Mouse (Mus musculus): ENCODE measurements at regions not wholly inside any gene's neighbourhood (a gene's known extent, or its start where the extent isn't known, plus 50 kb on each side); places are given as distances from the start of the nearest gene placed in this dataset.

DNA sequence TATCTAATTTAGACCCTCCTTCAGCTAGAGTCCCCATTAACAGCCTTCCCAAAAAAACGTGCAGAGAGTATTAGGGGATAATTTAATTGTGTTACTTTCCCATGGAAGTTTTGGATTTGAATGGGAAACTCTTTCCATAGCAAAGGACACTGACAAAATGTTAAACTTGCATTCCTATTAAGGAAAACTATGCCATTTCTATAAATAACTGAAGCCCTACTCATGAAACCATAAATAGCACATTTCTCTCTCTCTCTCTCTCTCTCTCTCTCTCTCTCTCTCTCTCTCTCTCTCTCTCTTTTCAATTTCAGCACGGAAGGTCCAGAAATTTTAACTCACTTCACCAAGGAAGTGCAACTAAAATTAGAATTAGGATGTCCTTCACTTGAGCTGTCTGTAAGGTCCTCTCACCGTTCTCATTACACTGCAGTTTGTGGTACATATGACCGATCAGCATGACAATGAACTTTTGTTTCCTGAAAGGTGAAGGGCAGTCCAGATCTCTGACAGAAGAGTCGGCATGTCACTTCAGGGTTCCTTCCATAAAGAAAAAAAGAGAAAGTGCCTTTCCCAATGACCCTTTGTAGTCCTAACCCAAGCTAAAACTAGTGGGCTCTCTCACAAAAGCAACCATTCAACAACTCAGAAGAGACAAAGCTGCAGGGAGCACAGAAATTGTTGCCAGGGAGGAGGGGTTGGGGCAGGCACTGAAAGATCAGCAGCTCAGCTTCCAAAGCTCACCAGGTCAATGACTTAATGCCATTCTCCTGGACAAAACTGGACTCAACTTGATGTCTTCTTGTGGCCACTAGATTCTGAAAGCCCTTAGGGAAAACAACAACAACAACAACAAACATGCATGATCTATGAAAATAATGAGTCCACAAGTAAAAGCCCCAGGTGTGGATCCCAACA, 696.9 kb downstream of the Diaph3 start:
- no peak for DNase-seq (ENCODE audit: low spot score)

DNA sequence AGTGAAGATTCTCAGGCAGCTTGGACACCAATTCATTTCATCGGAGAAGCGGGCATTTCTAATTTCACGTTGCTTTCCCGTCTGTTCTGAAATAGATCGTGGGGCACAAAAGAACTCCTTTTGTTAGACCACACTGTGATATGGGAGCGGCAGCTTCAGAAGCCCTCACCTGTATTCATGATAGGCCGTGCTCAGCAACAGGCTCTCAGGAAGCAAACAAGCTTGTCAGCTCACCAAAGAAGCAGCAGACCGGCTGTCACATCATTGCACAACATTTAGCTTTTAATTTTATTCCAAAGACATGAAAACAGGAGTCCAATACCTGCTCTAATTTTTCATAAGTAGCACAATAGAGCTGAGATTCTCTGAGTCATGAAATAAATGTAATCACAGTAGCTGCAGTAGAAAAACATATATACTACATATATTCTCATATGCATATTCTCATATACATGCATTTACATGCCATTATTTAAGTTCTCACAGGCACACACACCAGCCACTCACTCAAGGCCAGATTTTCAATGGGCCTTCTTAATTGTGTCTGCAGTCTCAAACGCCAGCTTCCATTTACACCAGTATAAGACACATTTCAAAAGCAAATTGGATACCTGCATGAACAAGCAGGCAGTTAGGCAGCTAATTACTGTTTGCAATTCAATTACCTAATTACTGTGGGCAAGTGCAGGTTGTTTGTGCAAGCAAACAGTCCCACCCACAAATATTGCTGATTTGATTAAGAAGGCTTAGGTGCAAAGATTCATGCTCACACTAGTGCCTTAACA, 698.9 kb downstream of the Diaph3 start:
- DNase-seq (ENCODE audit: low spot score) = no peak

DNA sequence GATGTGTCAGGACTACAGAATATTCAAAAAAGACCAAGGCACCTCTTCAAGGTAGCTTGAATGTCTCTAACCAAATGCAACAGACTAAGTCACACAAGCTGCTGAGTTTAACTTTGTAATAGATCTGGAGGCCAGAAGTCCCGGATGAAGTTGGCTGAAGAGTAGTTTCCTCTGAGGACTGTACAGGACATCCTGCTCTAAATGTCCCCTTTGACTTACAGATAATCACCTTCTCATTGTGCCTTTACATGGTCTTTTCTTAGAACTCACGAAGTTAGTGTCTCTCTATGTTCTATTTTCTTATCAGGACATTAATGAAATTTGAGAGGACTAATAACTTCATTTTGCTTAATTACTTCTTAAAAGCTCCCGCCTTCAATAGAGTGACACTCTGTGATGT, 703.7 kb downstream of the Diaph3 start:
- DNase-seq (ENCODE audit: low spot score) = no peak

DNA sequence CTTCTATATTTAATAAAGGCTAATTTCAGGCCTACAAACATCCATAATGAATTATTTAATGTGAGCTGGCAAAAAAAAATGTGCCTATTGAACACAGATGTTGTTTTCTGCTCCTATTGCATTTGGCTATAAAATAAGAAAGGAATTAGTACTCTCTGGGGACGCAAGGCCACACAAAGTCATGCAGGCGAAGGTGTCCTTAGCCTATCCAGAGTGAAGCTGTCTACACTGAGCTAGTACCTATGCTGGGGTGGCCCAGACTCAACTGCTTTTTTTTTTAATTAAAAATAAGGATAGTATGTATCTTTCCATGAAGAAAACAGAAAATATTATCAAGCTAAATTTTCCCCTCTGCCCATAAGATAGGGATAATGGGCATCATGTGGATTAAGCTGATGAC, 705.7 kb downstream of the Diaph3 start:
- DNase-seq (ENCODE audit: low spot score) = no peak

DNA sequence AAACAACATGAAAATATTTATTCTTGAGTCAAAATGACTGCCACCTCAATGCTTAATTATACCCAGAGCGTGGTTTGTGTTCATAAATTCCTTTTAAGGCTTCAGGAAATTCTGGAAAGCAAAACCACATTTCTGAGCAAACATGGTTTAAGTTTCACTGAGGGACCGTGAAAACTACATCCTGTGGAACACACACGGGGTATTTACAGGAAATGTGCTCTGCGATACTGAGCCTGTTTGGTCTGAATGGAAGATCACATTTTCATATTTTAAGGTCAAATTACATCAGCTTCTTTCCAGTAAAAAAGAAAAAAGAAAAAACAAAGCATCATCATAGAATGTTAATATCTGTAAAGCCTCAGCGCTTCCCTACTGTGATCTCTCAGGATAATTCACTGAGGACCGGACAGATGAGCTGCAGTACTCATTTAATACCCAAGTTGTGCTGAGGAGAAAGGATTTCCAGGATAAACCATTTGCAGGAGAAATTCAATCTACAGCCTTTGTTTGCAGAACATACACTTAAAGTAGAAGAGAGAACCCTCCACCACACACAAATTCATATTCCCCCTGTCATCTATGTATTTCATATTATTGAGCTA, 709.7 kb downstream of the Diaph3 start:
- no peak for DNase-seq (ENCODE audit: low spot score)

DNA sequence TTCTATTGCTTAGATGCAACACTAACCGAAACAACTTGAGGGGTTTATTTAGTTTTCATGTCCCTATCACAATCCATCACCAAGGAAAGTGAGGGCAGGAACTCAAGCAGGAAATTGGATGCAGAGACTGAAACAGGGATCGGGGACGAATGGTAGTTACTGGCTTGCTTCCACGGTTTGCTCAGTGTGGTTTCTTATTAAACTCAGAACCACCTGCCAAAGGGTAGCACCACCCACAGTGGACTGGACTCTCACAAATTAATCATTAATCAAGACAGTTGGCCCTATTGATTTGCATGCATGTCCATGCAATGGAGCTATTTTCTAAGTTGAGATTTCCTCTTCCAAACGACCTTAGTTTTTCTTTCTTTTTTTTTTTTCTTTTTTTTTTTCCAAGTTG, 719.2 kb downstream of the Diaph3 start:
- no peak for DNase-seq (ENCODE audit: low spot score)

DNA sequence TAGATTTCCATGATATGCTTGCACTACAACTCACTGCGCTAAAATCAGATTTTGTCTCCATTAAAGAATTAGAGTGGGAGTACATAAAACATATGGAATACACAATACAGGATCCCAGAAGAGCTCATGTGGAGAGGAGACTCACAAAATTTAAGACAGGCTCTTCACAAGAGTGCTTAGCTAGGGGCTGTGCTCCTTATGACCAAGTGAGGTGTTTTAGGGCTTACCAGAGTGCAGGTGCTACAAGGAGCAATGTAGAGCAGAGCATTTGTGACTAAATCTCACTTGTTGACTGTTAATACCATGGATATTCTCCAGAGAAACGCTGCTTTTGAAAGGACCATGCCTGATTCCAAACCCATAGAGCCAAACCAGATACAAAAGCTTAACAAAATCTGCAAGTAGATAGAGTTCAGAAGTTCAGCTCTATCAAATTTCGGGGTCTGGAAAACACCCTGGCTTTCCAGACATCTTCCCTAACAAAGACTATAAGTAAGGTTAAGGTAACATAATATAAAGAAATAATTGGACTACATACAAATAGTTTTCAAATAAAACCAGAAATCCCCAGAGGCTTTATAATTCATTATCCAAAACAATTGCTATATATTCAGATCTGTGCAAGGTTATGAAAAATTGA, 721.0 kb downstream of the Diaph3 start:
- no peak for DNase-seq (ENCODE audit: low spot score)

DNA sequence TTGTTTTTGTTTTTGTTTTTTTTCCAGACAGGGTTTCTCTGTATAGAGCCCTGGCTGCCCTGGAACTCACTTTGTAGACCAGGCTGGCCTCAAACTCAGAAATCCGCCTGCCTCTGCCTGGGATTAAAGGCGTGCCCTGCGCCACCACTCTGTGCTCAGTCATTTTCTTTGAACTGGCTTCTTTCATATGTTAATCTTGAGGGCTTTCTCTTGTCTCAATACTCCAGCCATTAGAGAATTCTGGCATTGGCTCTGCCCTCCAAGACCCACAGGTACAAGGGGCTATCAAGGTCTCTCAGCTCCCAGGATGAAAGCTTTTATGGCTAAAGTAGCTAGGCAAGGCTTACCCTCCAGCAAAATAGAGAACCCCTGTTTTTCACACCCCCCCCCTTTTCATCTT, 744.2 kb downstream of the Diaph3 start:
- DNase-seq (ENCODE audit: low spot score) = no peak

DNA sequence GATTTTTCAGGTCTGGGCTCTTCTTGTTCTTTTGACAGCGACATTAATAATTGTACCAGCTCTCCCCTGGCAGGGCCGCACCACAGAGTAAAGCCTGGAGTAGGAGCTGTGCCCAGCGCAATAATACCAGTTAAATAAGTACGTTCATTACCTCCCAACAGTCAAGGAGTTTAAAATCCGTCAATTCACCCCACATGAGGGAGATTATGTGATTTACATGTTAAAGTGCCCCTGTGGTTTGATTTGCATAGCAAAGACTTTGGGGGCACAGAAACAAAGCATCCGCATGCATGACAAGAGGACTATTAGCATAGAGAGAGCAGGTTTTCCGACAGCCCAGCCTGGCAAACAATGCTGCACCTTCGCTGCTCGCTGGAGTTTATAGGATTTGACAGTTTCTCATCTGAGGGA, 745.1 kb downstream of the Diaph3 start:
- DNase-seq (ENCODE audit: low spot score) = no peak

DNA sequence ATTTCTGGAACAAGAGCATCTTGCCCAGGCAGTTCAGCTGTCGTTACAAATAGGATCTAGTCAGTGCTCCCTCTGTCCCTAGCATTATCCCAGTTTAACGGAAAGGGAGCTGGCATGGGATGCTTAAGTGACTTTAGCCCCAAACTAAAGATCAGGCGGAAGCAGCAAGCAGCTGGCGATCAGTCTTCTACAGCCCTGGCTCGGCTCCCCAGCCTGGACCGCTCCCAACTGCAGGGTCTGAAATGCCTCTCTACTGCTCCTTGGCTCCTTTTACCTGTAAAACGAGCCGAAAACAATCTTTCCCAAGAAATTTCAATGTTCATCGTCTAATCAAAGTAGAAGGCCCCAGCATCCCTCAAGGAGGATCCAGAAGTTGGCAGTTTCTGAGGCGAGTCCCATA, 745.5 kb downstream of the Diaph3 start:
- DNase-seq (ENCODE audit: low spot score) = peak; percentile 39

DNA sequence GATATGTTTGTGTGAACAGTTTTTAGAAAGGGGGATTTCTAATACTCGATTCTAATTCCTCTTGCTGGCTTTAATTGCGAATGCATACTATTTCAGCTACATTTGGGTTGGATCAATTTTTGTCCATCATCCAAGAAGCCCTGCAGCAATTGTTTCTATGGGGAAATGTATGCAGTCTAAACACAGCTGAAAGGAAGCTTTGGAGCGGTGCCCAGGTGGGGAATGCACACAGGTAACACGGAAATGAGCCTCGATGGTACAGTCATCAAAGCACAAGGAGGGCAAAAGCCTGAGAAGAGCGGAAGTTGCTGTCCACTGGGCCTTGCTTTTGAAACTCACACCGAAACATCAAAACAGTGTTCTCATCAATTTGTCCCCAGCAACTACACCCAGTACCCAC, 746.0 kb downstream of the Diaph3 start:
- no peak for DNase-seq (ENCODE audit: low spot score)

DNA sequence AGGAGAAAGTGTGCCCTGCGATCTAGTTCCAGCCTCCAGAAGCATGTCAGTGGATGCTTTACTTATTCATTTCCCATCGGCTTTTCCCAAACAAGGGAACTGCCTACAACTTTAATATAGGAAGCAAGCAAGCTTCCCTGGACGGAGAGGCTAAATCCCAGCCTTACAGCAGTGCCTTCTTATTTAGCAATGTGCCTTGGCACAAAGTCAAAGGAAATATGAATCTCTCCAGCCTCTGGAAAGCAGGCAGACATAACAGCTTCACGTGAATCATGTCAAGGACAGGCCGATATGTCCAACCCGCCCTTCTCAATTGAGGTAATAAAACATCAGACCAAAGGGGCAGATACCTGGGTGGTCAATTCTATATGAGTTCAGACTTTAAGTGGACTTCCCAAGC, 755.9 kb downstream of the Diaph3 start:
- no peak for DNase-seq (ENCODE audit: low spot score)

DNA sequence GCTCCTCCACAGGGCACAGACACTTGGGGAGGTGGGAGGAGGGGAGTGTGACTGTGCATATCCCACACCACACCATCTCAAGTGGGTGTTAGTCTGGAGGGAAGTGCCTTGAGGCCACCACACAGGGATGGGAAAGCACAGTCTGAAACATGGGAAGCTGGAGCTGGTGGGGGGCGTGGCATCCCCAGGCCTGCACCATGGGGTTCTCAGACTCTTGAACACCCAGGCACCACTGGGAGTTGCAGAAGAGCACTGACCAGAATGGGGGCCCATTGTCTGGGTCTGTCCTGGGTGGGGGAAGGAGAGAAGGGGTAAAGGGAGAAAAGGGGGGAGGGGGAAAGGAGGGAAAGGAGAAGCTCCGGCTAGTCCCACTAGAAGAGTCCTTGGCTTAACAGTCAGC, 776.0 kb downstream of the Diaph3 start:
- no peak for DNase-seq (ENCODE audit: low spot score)

DNA sequence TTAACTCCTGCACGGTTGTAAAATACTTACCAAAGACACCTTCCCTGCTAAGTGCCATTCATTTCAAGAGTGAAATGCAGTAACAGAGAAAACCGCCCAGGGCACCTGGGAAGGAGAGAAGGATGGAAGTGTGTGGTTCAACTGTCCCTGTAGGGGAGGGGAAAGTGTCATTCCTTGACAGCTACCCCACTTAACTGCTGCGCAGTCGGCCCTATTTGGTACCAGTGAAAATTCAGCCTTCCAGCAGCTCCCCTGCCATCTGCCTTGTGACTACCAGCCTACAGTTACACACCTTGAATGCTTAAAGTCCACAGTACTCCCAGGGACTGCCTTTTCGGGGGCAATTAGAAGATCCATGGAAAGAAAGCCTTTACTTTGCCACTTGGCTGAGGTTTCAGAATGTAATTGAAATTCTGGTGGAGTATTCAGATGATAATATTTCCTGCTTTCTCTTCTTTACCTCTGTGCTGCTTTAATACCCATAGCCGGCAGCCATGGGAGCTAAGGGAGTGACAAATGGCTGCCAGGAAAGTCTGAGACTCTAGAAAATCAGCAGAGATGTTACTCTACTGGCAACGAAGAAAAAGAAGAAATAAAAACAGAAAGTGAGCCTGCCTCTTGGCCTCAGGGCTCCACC, 780.5 kb downstream of the Diaph3 start:
- no peak for DNase-seq (ENCODE audit: low spot score)

DNA sequence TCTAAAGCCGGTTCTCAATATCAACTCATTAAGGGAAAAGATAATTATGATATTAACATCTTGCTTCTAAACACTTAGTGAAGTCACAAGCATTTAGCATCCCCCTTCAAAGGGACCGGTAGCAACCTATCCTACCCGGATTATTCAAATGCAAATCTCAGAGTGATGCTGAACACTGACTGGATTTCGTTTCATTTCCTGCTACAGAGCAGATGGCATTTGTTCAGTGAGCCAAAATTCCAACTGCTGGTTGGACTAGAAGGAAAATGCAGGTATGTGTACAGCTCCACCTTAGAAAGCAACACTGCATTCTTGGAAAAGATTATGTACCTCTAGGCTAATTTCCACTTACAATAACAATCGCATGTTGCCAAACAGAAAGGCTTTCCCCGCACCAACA, 782.5 kb downstream of the Diaph3 start:
- DNase-seq (ENCODE audit: low spot score) = no peak

DNA sequence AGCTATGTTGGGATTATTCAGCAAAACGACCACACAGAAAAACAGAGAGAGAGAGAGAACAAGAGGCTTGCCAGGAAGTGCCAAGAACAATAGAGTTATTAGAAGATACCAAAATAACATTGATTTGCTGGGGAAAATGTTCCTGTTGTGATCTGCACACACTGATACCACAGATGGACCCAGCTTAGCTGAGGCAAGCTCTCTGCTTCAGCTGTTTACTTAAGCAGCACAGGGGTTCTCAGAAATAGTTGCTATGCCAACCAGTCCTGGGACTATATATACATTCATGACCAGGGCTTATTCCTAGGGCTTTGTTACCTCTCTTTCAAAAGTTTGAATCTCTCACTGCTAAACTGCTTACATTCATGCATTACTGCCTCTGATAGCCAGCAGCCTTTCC, 790.5 kb downstream of the Diaph3 start:
- no peak for DNase-seq (ENCODE audit: low spot score)

DNA sequence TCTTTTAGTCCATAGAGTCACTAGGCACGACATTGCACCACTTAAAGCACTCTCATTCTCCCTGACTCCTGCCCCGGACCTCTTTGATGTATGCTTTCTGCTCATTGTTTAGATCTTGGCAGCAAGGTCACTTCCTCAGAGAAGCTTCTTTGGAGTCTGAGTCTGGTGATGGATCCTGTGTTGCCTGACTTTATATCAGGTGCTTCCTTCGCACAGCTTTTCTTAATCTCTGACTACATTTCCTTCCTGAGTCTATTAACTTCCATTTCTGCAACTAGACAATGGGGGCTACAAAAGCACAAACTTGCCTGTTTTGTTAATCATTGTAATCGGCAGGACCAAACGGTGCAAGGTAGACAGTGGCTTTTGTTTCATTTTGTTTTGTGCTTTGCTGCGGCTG, 802.0 kb downstream of the Diaph3 start:
- DNase-seq (ENCODE audit: low spot score) = no peak

DNA sequence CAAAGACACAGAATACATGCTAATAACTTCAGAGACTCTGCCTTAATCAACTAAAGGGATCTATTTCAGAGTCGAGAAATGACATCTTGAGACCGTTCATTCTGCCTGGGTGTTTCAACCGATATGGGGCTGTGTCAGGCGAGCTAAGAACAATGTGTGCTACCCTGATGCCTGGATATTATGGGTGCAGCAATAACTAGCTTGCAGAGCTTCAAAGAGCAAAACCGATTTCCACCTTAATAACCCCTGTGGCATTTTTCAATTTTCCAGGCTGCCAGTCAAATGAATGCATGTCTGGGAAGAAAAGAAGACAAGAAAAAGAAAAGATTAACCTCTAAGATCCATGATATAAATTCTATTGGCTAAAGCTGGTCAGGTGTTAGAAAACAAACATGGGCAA, 804.0 kb downstream of the Diaph3 start:
- DNase-seq (ENCODE audit: low spot score) = no peak

DNA sequence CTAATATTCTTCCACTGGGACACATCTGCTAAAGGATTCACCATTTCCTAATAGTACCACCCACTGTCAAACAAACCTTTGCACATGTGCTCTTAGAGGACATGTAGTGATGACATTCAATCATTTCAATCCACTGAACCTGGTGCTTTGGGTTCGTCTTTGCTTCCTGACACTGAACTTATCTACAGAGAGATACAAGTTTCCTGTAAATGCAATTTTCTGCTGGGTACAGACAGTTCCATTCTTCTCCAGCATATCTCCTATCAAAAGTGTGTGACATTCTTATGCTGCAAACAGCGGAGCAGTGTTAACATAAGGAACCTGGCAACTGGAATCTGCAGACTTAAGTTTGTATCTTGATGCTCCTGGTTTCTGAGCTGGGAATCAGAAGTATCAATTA, 805.8 kb downstream of the Diaph3 start:
- no peak for DNase-seq (ENCODE audit: low spot score)

DNA sequence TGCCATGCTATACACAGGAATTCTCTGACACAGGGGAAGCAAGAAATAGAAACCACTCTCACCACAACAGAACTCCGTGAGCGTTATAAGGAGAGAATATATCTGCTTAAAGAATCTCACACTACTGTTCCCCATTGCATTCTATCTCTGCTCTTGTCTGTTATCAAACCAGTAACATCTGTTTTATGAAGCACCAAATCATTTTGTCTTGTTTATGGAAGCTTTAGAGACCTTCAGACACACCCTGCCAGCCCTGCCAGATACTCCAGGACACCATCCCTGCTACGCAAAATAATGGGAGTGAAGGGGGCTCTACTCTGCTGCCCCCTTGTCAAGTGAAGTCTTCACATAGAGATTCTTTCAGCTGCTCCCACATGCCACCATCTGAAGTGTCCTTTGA, 811.9 kb downstream of the Diaph3 start:
- no peak for DNase-seq (ENCODE audit: low spot score)

DNA sequence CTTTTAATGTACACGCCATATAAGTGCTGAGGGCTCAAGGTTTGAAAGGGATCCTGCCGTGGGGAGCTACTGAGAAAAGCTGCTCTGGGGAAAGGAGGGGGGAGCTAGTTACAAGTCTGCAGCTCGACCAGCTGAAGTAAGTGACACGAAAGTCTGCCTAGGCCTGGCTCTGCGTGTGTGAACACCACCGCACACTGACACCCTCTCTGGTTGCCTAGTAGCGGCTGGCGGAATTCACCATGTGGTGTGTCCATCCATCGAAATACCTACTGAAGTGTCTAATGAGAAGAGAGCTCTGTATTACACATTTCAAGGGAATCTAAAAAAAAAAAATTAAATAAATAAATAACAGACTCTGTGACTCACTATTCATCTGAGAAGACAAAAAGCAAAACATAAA, 813.4 kb downstream of the Diaph3 start:
- no peak for DNase-seq (ENCODE audit: low spot score)

DNA sequence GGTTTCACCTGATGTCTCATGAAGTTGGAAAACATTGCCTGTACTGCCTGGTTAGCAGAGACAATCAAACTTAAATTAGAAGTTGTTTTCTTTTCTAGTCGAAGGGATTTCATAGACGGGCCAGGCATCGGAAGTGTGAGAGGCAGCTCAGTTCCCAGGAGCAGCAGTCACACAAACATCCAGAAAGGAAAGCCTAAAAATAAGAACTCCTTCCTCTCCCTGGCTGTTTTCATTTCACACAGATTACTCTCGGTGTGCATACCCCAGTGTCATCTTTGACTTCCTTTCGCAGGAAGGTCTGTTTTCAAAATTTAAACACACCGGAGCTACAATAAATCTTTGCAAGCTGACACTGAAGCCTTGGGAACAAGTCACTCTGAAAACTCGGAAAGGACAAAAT, 818.7 kb downstream of the Diaph3 start:
- no peak for DNase-seq (ENCODE audit: low spot score)

All from testis, postnatal 10 days (tissue).